Mouse (Mus musculus) left cerebral cortex, adult 2 months (tissue): ENCODE measurements around the gene Pnpla5. TPM values are rescaled to one million over a fixed set of nuclear protein-coding genes. Genes with fewer than 3 reads are reported as not detected.
A peak's percentile ranks its signal among the peaks of the same experiment; 100 is the strongest.
"Not testable (repeated sequence)": the region's sequence is repeated elsewhere in the genome, so short reads cannot be mapped to it uniquely, and the experiment has no call there.

ENCODE experiments used
- DNase-seq, 2 experiments: peaks; one replicate each; pipeline ENCODE4 v3.0.0; 2021 to 2022; ENCODE audit warnings: low spot score in 2 of 2, mixed read lengths in 1 of 2; ENCODE audit errors: extremely low spot score in 1 of 2
- H3K27ac ChIP-seq: fragments of 200-600 bp; 2 replicates; pipeline ENCODE4 v1.8.1; 2022
- H3K4me3 ChIP-seq: fragments of 200-600 bp; 2 replicates; pipeline ENCODE4 v1.8.1; 2022
- CTCF ChIP-seq: fragments of 200-600 bp; IDR thresholded peaks from 2 replicates; pipeline ENCODE4 v1.8.1; 2022; ENCODE audit warnings: antibody characterized with exemption, mild to moderate bottlenecking, moderate library complexity
- intact Hi-C: fragments of 180-260 bp; cut with DNase I; formaldehyde crosslinking; loops from one replicate; pipeline ENCODE4 v1.15.1; 2025
- total RNA-seq, 2 experiments: library from RNA; stranded (reverse); gene quantifications; 2 replicates each; pipeline ENCODE4 v1.2.3; 2021

The Pnpla5 gene
- total RNA-seq, 2 experiments from 2014 or later, result not detected

DNA sequence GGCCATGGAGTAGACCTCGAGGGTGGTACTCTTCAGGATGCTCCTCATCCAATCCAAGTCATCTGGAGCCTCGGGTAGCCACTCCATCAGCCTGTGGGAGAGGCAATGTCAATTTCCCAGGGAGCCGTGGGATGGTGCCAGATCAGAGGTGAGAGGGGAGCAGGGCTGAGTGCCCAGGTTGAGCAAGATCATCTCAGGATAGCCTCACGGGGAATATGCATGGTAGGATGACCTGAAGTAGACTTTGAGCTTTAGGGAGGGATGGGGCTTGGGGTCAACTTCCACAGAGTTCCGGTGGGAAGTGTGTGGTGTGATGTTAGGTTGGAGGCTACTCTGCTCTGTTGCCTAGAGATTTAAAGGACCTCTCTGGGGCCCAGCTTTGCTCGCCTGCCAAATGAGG, 9.1 kb downstream of the Pnpla5 start:
- Histone ChIP-seq H3K4me3 (no peak overlapping the region), H3K27ac (no peak overlapping the region)
- TF ChIP-seq CTCF, result no peak
- intact Hi-C loops, result no loop called here
- no peak for DNase-seq

DNA sequence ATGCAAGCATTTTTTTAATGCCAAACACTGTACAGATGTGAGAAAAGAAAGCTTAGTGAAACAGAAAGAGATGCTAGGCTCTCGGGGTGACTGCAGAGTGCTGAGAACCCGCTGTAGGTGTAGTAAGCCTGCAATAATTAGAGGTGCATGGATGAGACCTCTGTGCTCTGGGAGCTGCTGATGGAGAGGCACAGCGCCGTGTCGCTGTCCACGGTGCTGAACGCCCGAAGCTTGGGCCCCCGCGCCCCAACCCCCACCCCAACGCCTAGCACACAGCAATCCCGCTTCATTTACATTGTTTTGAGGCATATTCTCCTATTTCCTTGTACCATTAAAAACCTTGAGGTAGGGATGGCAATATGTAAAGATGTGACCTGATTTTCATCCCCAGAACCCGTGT, 14.1 kb downstream of the Pnpla5 start:
- no peak for DNase-seq
- Histone ChIP-seq H3K4me3 (no peak overlapping the region), H3K27ac (no peak overlapping the region)
- no peak for TF ChIP-seq CTCF
- intact Hi-C loops, result no loop called here

DNA sequence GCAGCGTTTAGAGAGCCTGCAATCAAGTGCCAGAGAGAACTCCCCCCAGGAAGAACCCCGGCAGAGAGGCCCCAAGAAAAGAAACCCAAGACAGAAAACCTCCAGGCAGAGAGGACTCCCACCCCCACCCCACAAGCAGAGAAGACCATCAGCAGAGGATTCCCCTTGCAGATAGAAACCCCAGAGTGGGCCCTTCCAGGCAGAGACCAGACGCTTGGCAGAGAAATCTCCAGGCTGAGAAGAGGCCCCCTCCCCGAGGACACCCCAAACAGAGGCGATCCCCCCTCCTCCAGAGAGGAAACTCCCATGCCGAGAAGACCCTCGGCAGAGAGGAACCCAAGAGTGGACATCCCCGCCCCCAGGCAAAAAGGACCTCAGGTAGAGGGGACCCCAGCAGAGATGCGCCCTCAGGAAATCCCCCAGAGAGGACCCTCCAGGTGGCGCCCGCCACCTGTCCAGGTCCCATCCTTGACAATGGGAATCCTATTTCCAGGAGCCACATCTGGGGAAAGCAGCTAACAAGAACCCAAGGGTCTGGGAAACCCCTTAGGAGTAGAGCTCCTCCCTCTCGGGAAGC, 17.0 kb downstream of the Pnpla5 start:
- Histone ChIP-seq H3K4me3 (peak overlapping the region; percentile 87), H3K27ac (peak overlapping the region; percentile 95)
- intact Hi-C loops, result no loop called here
- TF ChIP-seq CTCF, result no peak
- DNase-seq, result no peak

DNA sequence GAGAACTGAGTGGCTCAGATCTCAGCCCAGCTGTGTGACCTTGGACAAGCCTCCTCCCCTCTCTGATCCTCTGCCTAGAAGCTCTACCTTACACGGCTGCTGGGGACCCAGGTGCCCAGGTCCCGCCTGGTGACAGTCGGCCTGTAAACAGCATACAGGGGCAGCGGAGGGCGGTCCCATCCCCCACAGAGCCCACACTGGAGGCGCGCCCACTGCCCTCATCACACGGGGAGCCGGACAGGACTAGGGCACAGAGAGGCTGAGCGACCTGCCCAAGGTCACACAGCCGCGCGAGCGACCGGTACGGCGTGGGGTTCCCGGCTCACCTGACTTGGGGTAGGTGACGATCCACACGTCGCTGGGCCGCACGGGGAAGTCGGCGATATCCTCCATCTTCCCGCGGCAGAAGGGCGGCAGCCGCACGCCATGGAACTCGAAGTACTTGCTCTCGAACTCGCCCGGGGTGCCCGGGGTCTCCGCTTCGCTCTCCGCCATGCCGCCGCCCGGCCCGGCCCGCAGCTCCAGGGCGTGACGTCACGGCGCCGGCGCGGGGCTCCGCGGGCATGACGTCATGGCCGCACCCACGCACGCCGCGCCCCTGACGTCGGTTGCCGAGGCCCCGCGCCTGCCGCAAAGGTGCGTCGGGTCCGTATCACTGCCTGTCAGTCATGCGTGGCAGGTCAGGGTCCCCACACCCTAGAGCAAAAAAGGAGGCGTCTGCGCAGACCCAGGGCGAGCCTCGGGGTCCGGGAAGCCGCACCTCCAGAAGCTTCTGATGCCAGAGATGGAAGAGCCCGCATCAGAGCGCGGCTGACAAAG, 17.7 kb downstream of the Pnpla5 start, which contains the start of gene Sult4a1:
TSS of gene Sult4a1 (minus strand) at position 650 of the 819 bp plus-strand sequence.
- intact Hi-C loops, result no loop called here
- DNase-seq, result peak; percentile 76 to 80
- Histone ChIP-seq H3K27ac (peak within 1 kb of the TSS; percentile 95), H3K4me3 (peak within 1 kb of the TSS; percentile 87)
- no peak for TF ChIP-seq CTCF

DNA sequence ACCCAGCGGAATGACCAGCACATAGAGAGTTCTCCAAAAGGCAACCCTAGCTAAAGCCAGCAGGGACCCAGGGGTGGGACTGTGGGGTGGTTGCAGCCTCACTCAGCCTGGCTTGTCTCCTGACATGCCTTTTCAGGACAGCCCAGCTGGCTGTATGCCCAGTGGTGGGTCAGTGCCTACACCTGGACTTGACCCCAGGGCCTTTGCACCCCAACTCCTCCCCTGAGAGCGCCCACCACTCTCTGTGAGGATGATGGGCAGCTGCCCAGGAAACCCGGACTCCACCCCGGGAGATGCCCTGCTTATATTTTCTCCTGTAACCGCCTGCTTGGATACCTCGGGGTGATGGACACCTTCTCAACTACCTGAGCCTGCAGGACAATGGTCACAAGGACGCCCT, 18.3 kb downstream of the Pnpla5 start:
- H3K27ac ChIP-seq, result peak overlapping the region; percentile 95

DNA sequence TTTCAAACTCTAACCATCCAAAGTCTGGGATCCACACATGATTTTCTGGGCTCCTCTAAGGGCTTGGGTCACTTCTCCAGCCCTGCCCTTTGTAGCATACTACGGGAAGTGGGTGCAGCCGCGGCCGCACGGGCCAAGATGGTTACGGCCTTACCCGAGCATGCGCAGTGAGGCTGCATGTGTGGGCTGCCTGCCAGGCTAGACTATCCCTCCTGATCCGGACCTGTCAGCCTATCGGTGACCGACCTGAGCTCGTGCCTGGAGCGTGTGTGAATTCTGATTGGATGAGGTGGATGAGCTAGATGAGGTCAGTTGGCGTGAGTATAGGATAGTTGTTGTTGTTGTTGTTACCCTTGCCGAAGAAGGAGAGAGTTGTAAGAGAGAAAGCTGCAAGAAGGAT, 25.4 kb downstream of the Pnpla5 start:
- H3K27ac ChIP-seq, DNase-seq, H3K4me3 ChIP-seq, intact Hi-C loops: not testable (repeated sequence)

More for the DNA sequence above, 18.3 kb downstream of the Pnpla5 start:
- H3K4me3 ChIP-seq, result peak overlapping the region; percentile 87
- intact Hi-C loops, result no loop called here
- no peak for DNase-seq
- TF ChIP-seq CTCF, result no peak

DNA sequence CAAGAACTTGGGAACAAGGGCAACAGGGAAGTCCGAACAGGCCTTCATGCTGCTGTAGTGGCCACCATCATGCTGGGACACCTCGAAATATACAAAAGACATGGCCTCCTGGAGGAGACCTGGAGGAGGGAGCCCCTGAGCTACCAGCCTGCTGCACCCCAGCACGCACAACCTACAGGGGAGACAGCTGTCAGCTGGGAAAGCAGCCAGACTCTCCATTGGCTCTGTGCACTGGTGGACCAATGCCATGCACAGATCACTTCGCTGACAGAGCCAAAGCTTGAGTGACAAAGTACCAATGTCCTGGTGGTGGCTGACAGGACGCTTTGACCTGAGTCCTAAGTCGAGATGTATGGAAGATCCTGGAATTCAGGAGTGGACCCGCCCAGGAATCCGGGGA, 26.9 kb downstream of the Pnpla5 start:
- no peak for DNase-seq
- no peak for TF ChIP-seq CTCF
- intact Hi-C loops, result no loop called here
- H3K27ac ChIP-seq, result no peak overlapping the region; the same call in 1 of the 2 replicates
- H3K4me3 ChIP-seq, result no peak overlapping the region

DNA sequence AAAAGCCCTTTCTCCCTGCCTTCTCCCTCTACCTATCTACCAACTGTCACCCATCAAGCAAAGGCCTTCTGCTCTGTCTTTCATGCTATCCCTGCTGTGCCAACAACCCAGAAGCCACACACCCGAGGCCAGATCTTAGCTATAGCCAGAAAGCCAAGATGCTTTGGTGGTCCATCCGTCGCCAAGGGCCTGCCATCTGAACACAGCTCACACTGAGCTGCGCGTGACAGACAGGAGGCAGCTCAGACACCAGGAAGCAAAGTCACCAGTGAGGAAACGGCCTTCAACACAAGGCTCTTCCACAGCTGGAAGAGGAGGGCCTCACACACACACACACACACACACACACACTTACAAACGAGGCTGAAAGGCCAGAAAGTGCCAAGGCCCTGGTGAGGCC, 28.1 kb downstream of the Pnpla5 start:
- intact Hi-C loops, result no loop called here
- DNase-seq, result no peak
- Histone ChIP-seq H3K4me3 (no peak overlapping the region), H3K27ac (no peak overlapping the region)
- no peak for TF ChIP-seq CTCF

DNA sequence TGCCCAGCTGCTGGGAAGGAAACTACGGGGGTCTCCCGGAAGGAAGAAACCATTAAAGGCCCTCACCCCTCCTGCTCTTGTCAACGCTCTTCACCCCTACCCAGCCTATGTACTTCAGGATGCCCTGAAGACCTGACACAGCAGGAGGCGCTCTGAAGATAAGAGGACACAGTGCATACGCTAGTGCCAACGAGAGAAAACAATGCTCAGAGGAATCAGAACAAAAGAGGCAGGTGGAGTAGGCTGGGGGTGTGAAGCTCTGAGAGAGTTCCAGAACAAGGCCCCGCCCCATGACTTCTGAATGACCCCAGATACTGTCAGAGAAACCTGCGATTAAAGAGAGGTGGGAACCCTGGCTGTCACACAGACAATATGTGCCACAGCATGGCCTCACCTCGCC, 36.2 kb downstream of the Pnpla5 start:
- DNase-seq, result no peak
- Histone ChIP-seq H3K27ac (no peak overlapping the region), H3K4me3 (no peak overlapping the region)
- intact Hi-C loops, result no loop called here
- no peak for TF ChIP-seq CTCF

DNA sequence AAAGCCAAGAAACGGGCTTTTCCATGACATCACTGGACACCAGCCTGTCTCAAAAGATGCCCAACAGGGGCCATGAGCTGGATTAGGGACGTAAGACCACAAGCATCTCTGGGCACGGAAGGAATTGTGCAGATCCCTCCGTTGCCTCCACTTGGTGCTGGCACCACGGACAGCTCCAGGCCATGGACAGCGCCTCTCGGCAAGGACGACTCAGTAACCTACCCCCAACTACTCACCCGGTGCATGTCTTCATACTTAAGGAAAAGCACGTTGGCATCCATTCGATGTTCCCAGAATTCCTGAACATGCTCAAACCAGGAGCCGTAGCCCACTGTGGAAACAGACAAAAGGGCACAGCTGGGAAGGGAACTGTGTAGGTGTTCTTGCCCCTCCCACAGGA, 36.6 kb downstream of the Pnpla5 start:
- no peak for TF ChIP-seq CTCF
- intact Hi-C loops, result no loop called here
- H3K27ac ChIP-seq, result no peak overlapping the region
- no peak overlapping the region for H3K4me3 ChIP-seq
- no peak for DNase-seq

DNA sequence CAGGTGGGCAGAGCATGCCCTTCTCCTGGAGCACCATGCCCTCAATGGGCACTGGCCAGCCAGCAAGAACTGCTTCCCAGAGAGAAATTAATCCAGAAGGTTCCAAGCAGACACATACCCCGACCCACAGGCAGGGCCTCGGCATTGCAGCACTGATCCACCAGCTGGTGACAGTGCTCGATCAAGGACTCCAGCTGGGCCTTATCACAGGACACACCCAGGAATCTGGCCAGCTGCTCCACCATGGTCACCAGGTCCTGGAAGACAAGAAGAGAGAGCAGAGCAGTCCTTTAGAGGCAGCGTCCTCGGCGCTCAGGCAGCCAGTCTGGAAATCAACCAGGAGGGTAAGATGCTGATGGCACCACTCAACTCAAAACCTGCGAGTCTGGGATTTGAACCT, 42.9 kb downstream of the Pnpla5 start:
- TF ChIP-seq CTCF, result no peak
- H3K4me3 ChIP-seq, result no peak overlapping the region
- no peak for DNase-seq
- peak overlapping the region; percentile 87 for H3K27ac ChIP-seq
- intact Hi-C loops, result no loop called here

DNA sequence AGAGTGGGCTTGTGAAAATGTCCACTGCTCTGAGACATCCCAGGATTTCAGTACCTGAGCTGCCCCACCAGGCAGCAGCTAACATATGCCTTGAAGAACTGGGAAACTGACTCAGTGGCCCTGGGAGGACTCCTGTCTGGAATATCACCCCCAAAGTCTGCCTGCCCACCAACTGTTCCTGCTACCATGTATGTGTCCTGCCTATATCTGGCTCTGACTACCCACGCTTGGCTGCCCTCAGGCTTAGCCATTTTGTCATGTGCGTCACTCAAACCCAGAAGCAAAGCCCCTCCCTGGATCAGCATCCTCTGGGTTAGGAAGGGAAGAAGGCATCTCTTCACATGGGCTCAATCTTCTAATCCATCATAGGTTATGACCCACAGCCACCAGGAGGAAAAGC, 43.5 kb downstream of the Pnpla5 start:
- peak in 1 of 2 experiments; percentile 64 for DNase-seq
- no peak for TF ChIP-seq CTCF
- Histone ChIP-seq H3K27ac (peak overlapping the region; percentile 87), H3K4me3 (no peak overlapping the region)
- intact Hi-C loops, result no loop called here

DNA sequence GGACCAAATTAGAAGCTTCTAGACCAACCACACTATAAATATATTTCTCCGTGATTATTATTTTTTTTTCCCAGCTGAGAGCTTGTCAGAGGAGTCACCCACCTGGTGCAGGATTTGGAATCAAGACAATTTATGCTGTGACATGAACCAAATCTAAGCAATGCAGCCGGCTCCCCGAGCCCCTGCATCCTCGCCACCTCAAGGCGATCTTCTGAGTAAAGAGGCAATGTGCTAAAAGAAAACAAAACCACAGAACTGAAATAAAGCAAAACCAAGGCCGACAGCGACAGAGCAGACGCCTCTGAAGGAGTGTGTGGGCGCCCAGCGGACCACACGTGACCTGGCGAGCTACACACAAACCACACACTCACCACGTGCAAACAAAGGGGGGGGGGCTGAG, 44.3 kb downstream of the Pnpla5 start:
- TF ChIP-seq CTCF, result no peak
- H3K4me3 ChIP-seq, result no peak overlapping the region
- peak overlapping the region; percentile 87 for H3K27ac ChIP-seq
- intact Hi-C loops, result no loop called here
- DNase-seq, result peak in 1 of 2 experiments; percentile 41
